Mouse (Mus musculus) layer of hippocampus, adult 11-12 months (tissue): ENCODE measurements at regions not wholly inside any gene's neighbourhood (a gene's known extent, or its start where the extent isn't known, plus 50 kb on each side); places are given as distances from the start of the nearest gene placed in this dataset.

ENCODE experiments used
- DNase-seq: peaks from one replicate; pipeline ENCODE4 v3.0.0; 2022; ENCODE audit warnings: low spot score

DNA sequence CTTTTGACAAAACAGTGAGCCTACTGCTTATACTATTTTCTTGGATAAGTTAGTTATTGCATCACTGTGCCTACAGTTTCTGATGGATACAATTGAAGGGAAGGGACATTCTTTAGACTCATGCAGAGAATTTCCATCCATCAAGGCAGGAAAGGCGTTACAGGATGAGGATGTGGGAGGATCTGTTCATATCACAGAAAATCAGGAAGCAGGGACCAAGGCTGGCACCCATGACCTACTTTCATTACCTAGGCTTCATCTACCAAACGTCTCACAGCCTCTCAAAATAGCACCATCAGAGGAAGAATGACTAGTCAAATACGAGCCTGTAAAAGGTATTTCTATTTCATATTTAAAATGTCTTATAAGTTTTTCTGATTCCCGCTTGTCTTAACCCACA lies 56.4 kb downstream of the Fam181b start:
- DNase-seq: no peak

DNA sequence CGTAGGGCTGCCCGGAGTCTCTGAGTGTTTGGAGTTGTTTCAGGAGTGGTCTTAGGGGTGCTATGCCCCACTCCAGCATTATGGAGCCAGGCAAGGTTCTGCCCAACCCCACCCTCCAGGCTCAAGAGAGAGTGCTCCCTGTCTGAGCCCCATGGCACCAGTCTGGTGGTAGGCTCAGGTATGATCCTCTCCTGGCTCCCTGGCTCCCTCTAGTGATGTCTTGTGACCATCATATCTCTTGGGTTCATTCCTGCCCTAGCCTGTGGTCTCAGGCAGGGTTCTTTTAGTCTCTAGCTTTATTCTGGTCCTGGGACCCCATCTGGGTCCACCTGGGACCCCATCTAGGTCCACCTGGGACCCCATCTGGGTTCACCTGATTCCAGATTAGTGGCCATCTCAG lies 67.7 kb downstream of the Fam181b start:
- no peak for DNase-seq

DNA sequence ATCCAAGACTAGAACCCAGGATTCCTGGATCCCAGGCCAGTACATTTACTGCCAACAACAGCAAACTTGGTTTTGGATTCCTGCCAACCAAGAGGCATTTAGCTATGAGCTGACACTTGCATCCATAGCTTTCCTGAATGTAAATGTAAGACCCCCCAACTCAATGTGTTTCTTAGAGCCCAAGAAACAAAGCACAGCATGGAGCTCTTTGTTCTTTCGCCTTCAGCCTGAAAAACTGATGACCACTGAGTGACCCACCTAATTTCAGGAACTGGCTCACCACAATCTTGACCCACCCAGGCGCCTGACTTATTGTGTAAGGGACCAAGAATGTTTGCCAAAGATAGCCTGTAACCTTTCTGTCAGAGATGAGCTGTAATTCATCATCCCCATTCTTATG lies 71.7 kb downstream of the Fam181b start:
- DNase-seq: no peak

DNA sequence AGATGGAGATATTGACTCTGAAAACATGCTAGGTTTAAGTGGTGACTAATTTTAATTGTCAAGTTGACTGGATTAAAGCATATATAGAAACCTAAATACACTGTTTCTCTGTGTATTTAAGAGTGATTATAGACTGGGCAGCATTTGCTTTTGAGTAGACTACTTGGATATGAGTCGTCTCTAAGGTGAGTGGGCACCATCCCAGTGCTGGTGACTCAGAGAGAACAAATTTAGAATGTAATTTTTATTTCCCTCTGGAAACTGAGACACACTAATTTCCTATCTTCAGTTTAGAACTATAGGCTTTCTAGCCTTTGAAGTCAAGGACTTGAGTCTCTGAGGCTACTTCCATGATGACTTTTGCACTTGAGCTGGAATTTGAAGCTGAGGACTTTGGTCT lies 117.4 kb downstream of the Fam181b start:
- peak; percentile 3 for DNase-seq
